Mouse (Mus musculus) MEL (cell line): ENCODE results near the gene Uqcc3. TPM values are rescaled to one million over a fixed set of nuclear protein-coding genes. Genes with fewer than 3 reads are reported as not detected.

Experiments
- DNase-seq: peaks from one replicate; pipeline ENCODE4 v3.0.0; 2011; ENCODE audit warnings: low read depth, low spot score
- H3K27ac ChIP-seq: 2 replicates; pipeline ENCODE4 v1.5.1; 2012; ENCODE audit warnings: low read depth, mild to moderate bottlenecking, control low read depth, low read length, moderate library complexity; ENCODE audit not compliant: control insufficient read depth
- H3K27me3 ChIP-seq, 2 experiments: fragments of 150-350 bp in 1 of 2; sonication (generic) in 1 of 2; 2 replicates each; pipeline ENCODE4 v1.6.1; 2012; ENCODE audit warnings: low read length in 2 of 2, mild to moderate bottlenecking in 2 of 2, improper control_type of control experiment in 1 of 2, moderate library complexity in 1 of 2; ENCODE audit not compliant: insufficient read depth in 2 of 2, control insufficient read depth in 1 of 2
- H3K36me3 ChIP-seq, 2 experiments: 2 replicates each; pipeline ENCODE4 v1.6.1; 2012 to 2014; ENCODE audit warnings: low read length in 2 of 2, improper control_type of control experiment in 1 of 2, inconsistent platforms in 1 of 2, mild to moderate bottlenecking in 1 of 2; ENCODE audit not compliant: insufficient read depth in 2 of 2, control insufficient read depth in 1 of 2
- H3K4me1 ChIP-seq, 2 experiments: fragments of 150-350 bp in 1 of 2; sonication (generic) in 1 of 2; 2 replicates each; pipeline ENCODE4 v1.6.1; 2012; ENCODE audit warnings: low read length in 2 of 2, improper control_type of control experiment in 1 of 2, mild to moderate bottlenecking in 1 of 2; ENCODE audit not compliant: insufficient read depth in 2 of 2, control insufficient read depth in 1 of 2
- H3K4me3 ChIP-seq, 2 experiments: fragments of 150-350 bp in 1 of 2; sonication (generic) in 1 of 2; 2 replicates each; pipeline ENCODE4 v1.5.1; 2012; ENCODE audit warnings: low read depth in 2 of 2, low read length in 2 of 2, mild to moderate bottlenecking in 2 of 2, moderate library complexity in 2 of 2, control low read depth in 1 of 2, improper control_type of control experiment in 1 of 2; ENCODE audit not compliant: control insufficient read depth in 1 of 2, insufficient read depth in 1 of 2
- H3K79me2 ChIP-seq: 2 replicates; pipeline ENCODE4 v1.6.1; 2012; ENCODE audit warnings: mild to moderate bottlenecking, low read length, moderate library complexity; ENCODE audit not compliant: control insufficient read depth, poor library complexity, insufficient read depth
- H3K9ac ChIP-seq: 2 replicates; pipeline ENCODE4 v1.6.1; 2012; ENCODE audit warnings: low read depth, mild to moderate bottlenecking, control low read depth, low read length, moderate library complexity; ENCODE audit not compliant: control insufficient read depth, poor library complexity, severe bottlenecking
- H3K9me3 ChIP-seq: fragments of 150-350 bp; sonication (generic); replicated peaks from 2 replicates; pipeline ENCODE4 v1.6.1; 2012; ENCODE audit warnings: mild to moderate bottlenecking, low read length, improper control_type of control experiment, moderate library complexity; ENCODE audit not compliant: insufficient read depth
- BHLHE40 ChIP-seq: IDR thresholded peaks from 2 replicates; pipeline ENCODE4 v1.6.1; 2012; ENCODE audit warnings: low read depth, mild to moderate bottlenecking, inconsistent platforms, low read length, improper control_type of control experiment, borderline replicate concordance
- CTCF ChIP-seq, 3 experiments: IDR thresholded peaks in 2 of 3; conservative IDR thresholded peaks in 1 of 3; 2 replicates each; pipeline ENCODE4 v1.5.1; 2011 to 2012; ENCODE audit warnings: low read length in 3 of 3, low read depth in 2 of 3, mild to moderate bottlenecking in 2 of 3, improper control_type of control experiment in 1 of 3, inconsistent platforms in 1 of 3, mixed read lengths in 1 of 3, moderate library complexity in 1 of 3; ENCODE audit not compliant: control insufficient read depth in 1 of 3, insufficient read depth in 1 of 3, poor library complexity in 1 of 3, severe bottlenecking in 1 of 3
- E2F4 ChIP-seq: IDR thresholded peaks from 2 replicates; pipeline ENCODE4 v1.6.1; 2011; ENCODE audit warnings: low read depth, low read length, improper control_type of control experiment, borderline replicate concordance
- ELF1 ChIP-seq: IDR thresholded peaks from 2 replicates; pipeline ENCODE4 v1.6.1; 2014; ENCODE audit warnings: low read depth, mild to moderate bottlenecking, inconsistent platforms, low read length, improper control_type of control experiment, moderate library complexity
- ETS1 ChIP-seq: IDR thresholded peaks from 2 replicates; pipeline ENCODE4 v1.6.1; 2012; ENCODE audit warnings: low read depth, mild to moderate bottlenecking, inconsistent platforms, low read length, improper control_type of control experiment, moderate library complexity
- GABPA ChIP-seq: IDR thresholded peaks from 2 replicates; pipeline ENCODE4 v1.6.1; 2012; ENCODE audit warnings: low read depth, mild to moderate bottlenecking, inconsistent platforms, low read length, improper control_type of control experiment, moderate library complexity
- GATA1 ChIP-seq: IDR thresholded peaks from 2 replicates; pipeline ENCODE4 v1.6.1; 2011; ENCODE audit warnings: low read depth, low read length, improper control_type of control experiment
- HCFC1 ChIP-seq: IDR thresholded peaks from 2 replicates; pipeline ENCODE4 v1.6.1; 2012; ENCODE audit warnings: low read depth, mild to moderate bottlenecking, inconsistent platforms, low read length, improper control_type of control experiment, moderate library complexity
- MAZ ChIP-seq: IDR thresholded peaks from 2 replicates; pipeline ENCODE4 v1.6.1; 2012; ENCODE audit warnings: low read depth, mild to moderate bottlenecking, inconsistent platforms, low read length, improper control_type of control experiment
- MYC ChIP-seq: IDR thresholded peaks from 2 replicates; pipeline ENCODE4 v1.6.1; 2011; ENCODE audit warnings: low read depth, mild to moderate bottlenecking, low read length, improper control_type of control experiment, moderate library complexity
- NELFE ChIP-seq: IDR thresholded peaks from 2 replicates; pipeline ENCODE4 v1.6.1; 2011; ENCODE audit warnings: low read depth, low read length, improper control_type of control experiment
- POLR2A ChIP-seq, 2 experiments: IDR thresholded peaks; 2 replicates each; pipeline ENCODE4 v1.6.1; 2011 to 2012; ENCODE audit warnings: low read length in 2 of 2, mild to moderate bottlenecking in 2 of 2, control low read depth in 1 of 2, improper control_type of control experiment in 1 of 2, low read depth in 1 of 2, moderate library complexity in 1 of 2; ENCODE audit not compliant: control insufficient read depth in 1 of 2, insufficient read depth in 1 of 2, poor library complexity in 1 of 2
- POLR2AphosphoS2 ChIP-seq: IDR thresholded peaks from 2 replicates; pipeline ENCODE4 v1.6.1; 2011; ENCODE audit warnings: low read length, improper control_type of control experiment
- SIN3A ChIP-seq: IDR thresholded peaks from 2 replicates; pipeline ENCODE4 v1.6.1; 2012; ENCODE audit warnings: low read length, improper control_type of control experiment, inconsistent platforms
- SMC3 ChIP-seq: IDR thresholded peaks from 2 replicates; pipeline ENCODE4 v1.6.1; 2011; ENCODE audit warnings: low read depth, low read length, improper control_type of control experiment
- TAL1 ChIP-seq: IDR thresholded peaks from 2 replicates; pipeline ENCODE4 v1.6.1; 2012; ENCODE audit warnings: mild to moderate bottlenecking, inconsistent platforms, low read length, moderate library complexity, mixed read lengths
- TBP ChIP-seq: IDR thresholded peaks from 2 replicates; pipeline ENCODE4 v1.8.0; 2011; ENCODE audit warnings: low read depth, low read length, improper control_type of control experiment
- TCF12 ChIP-seq: IDR thresholded peaks from 2 replicates; pipeline ENCODE4 v1.6.1; 2014; ENCODE audit warnings: low read depth, mild to moderate bottlenecking, inconsistent platforms, low read length, improper control_type of control experiment, moderate library complexity
- USF1 ChIP-seq: IDR thresholded peaks from 2 replicates; pipeline ENCODE4 v1.6.1; 2014; ENCODE audit warnings: low read depth, mild to moderate bottlenecking, inconsistent platforms, low read length, improper control_type of control experiment, moderate library complexity
- ZC3H11A ChIP-seq: IDR thresholded peaks from 2 replicates; pipeline ENCODE4 v1.6.1; 2012; ENCODE audit warnings: low read depth, mild to moderate bottlenecking, inconsistent platforms, low read length, improper control_type of control experiment
- ZMIZ1 ChIP-seq: IDR thresholded peaks from 2 replicates; pipeline ENCODE4 v1.6.1; 2012; ENCODE audit warnings: low read depth, mild to moderate bottlenecking, inconsistent platforms, low read length, improper control_type of control experiment, moderate library complexity
- ZNF384 ChIP-seq: IDR thresholded peaks from 2 replicates; pipeline ENCODE4 v1.6.1; 2012; ENCODE audit warnings: low read depth, mild to moderate bottlenecking, inconsistent platforms, low read length, improper control_type of control experiment
- polyA plus RNA-seq, 2 experiments: library from polyadenylated mRNA; stranded (reverse) in 1 of 2; unstranded in 1 of 2; fragments of >175 nt in 1 of 2; fragments of >200 nt in 1 of 2; gene quantifications; 2 replicates each; pipeline versions ENCODE4 v1.2.1 to v1.2.4; 2012; ENCODE audit warnings: low replicate concordance in 2 of 2, low read depth in 1 of 2; ENCODE audit not compliant: insufficient read length in 2 of 2, insufficient read depth in 1 of 2, missing spikeins in 1 of 2
- total RNA-seq: library from RNA; depleted of rRNA; stranded (reverse); fragments of 300-350 nt; gene quantifications from 2 replicates; pipeline ENCODE4 v1.2.3, GENCODE M21; 2012

Uqcc3 gene
- total and polyA plus RNA-seq, 3 experiments, result 49.4 to 55.0 TPM; not detected in 1

- H3K36me3 ChIP-seq, result peaks cover 1 to 13% of the 10 kb centered on the region in 2 experiments; a peak in 3 of 4 replicates
- peaks cover 8 to 10% of the 10 kb centered on the region in 2 experiments; a peak in 3 of 4 replicates for H3K4me1 ChIP-seq
- DNase-seq, result peak; percentile 91
- H3K27ac ChIP-seq, result peak within 1 kb of the TSS; percentile 88
- TF ChIP-seq SIN3A (peak; percentile 71), POLR2A (IDR thresholded peaks at IDR 0.05; ENCODE audit: control insufficient read depth in 1 of 2, insufficient read depth in 1 of 2, low read depth in 1 of 2, low read length in 2 of 2, poor library complexity in 1 of 2) (peak; percentile 47 to 90; a peak in 3 of 4 replicates), SMC3 (0 out of 2 replicates have a peak, but pooled peaks have one; percentile 6), TBP (peak; percentile 45; the same call in 1 of the 2 replicates), MAZ (peak; percentile 49; the same call in 1 of the 2 replicates), ETS1 (no peak; the same call in 1 of the 2 replicates), ZC3H11A (no peak), NELFE (peak; percentile 80), GABPA (no peak), ZNF384 (no peak), TCF12 (0 out of 2 replicates have a peak, but pooled peaks have one; percentile 34), CTCF (IDR thresholded peaks at IDR 0.05 in 2 of 3, conservative IDR thresholded peaks at IDR 0.05 in 1 of 3; ENCODE audit: control insufficient read depth in 1 of 3, insufficient read depth in 1 of 3, low read depth in 2 of 3, low read length in 3 of 3, poor library complexity in 1 of 3, severe bottlenecking in 1 of 3) (no peak), HCFC1 (peak; percentile 83), TAL1 (no peak), ZMIZ1 (peak; percentile 63; the same call in 1 of the 2 replicates), BHLHE40 (no peak), MYC (peak; percentile 43; the same call in 1 of the 2 replicates), POLR2AphosphoS2 (peak; percentile 80; the same call in 1 of the 2 replicates), GATA1 (no peak), ELF1 (peak; percentile 81), E2F4 (0 out of 2 replicates have a peak, but pooled peaks have one; percentile 53), USF1 (0 out of 2 replicates have a peak, but pooled peaks have one; percentile 12)
- TF ChIP-seq, all 39 proteins: peak for 14
- Histone ChIP-seq H3K9ac (peak within 1 kb of the TSS; percentile 92), H3K4me3 (peak within 1 kb of the TSS; percentile 83 to 91), H3K79me2 (peaks cover 16% of the 10 kb centered on the region), H3K27me3 (no peaks in the 10 kb centered on the region), H3K9me3 (no peaks in the 10 kb centered on the region)
These were observed 39.5 kb upstream of the Uqcc3 start, which contains the start of gene B3gat3 for GRCm38 (mm10) chr19:8920073-8920736. B3gat3 (plus strand) TSS chr19:8920374.
